Mouse (Mus musculus) adrenal gland, postnatal 36 days (tissue): ENCODE measurements around the gene Lpin3. TPM values are rescaled to one million over a fixed set of nuclear protein-coding genes. Genes with fewer than 3 reads are reported as not detected.

Source experiments
- DNase-seq, 2 experiments: peaks; one replicate each; pipeline ENCODE4 v3.0.0; 2021; ENCODE audit warnings: mixed read lengths in 1 of 2
- total RNA-seq, 2 experiments: library from RNA; stranded (reverse); gene quantifications; 2 replicates each; pipeline ENCODE4 v1.2.3; 2021

The Lpin3 gene
- total RNA-seq, 2 experiments from 2014 or later: 22.9 to 71.7 TPM

DNA sequence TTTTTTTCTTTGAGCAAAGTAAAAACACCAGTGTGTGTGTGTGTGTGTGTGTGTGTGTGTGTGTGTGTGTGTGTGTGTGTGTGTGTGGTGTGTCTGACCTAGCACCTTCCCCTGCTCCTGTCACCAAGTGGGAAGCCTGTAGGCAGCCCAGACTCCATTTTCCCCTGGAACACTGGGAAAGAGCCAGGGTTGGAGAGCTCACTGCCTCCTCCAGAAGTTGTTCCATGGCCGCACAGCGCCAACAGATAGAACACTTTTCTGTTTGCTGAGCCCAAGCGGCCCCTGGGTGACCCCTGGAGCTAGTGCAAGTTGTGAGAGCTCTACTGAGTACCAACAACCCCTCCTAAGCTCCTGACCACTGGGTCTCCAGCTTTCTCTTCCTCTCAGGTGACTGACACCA, 52.5 kb downstream of the Lpin3 start:
- no peak for DNase-seq

GRCm38 (mm10) chr2:160933890-160934289, 53.4 kb downstream of the Lpin3 start:
- DNase-seq: no peak

- no peak for DNase-seq
Observed at GRCm38 (mm10) chr2:160934451-160934850, 54.0 kb downstream of the Lpin3 start.

DNA sequence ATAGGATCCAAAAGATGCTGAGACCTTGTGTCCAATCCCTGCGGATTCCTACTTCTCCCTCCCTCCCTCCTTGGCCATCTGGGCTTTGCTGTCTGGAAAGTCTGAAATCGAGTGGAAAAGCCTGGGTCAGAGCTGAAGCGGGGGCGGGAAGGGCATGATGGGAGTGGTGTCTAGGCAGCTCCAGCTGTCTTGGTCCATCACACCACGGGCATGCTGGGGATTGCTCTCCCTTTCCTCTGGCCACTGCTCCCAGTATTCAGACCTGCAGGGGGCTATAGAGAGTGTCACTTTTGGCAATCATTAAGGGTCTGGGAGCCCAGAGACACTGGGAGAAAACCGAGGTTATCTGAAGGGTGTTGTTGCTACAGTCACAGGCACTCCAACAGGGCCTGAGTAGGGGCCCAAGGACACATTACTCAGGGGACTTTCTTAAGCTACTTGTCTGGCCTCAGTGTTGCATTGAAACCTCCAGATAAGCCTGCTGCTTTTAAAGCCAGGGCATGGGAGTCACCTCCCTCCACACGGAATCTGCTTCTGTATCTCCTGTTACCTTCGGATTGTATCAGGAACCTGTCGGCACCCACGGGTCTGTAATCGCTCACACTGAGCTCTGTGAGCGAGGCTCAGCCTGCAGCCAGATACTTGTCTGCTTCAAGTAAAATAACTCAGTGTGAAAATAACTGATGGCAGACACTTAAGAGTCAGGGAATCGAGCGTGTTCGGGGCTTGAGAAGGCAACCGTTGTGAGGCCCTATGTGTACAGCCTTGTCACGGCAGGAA, 60.6 kb downstream of the Lpin3 start:
- no peak for DNase-seq

GRCm38 (mm10) chr2:160942443-160942842, 62.0 kb downstream of the Lpin3 start:
- DNase-seq: no peak

GRCm38 (mm10) chr2:160951595-160951994, 71.1 kb downstream of the Lpin3 start:
- no peak for DNase-seq

DNA sequence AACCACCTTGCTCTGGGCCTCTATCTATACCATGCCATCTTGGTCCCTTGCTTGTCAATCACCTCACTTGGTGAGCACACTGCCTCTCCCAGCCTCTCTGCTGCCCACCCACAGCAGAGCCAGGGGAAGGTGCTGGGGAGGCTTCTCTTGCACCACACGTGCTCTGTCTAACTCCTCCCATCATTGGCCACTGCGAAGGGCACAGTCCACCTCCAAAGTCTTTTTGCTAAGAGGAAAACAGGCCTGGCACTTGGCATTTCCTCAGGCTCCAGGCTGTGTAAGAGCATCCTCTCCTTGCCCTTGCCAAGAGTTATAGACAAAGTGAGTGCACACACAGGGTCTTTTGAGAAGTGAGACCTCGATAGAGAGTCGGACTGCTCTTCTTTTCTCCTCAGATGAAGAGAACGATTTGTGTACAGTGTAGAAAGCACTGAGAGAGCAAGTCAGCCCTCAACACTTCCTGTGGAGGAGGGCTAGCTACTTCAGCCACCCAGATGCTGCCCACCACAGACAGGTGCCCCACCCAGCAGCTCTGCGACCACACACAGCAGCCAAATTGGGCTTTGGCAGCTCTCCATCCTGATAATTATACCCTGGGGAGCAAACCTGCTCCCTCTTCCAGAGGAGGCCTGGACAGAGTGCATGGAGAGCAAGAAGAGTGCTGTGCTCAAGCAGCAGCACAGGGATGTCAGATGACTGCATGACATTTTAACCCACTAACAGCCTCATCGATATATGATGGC, 72.8 kb downstream of the Lpin3 start:
- no peak for DNase-seq

DNA sequence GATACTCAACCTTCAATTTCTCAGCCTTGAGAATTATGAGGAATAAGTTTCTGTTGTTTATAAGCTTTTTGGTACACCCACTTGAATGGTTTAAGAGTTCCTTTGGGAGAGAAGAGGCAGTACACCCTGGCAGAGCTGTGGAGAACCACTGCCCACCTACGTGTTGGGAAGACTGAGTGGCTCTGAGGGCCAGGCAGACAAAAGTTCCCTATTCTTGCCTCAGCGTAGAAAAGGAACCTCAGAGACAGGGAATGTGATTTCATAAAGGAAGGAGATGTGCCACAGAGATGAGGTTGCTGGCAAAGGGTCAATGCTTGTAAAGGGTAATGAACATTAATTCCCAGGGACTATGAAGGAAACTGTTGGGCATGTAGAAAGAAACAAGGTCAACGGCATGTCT, 74.1 kb downstream of the Lpin3 start:
- DNase-seq: no peak

- no peak for DNase-seq
Observed at GRCm38 (mm10) chr2:160955331-160955730, 74.9 kb downstream of the Lpin3 start.

Other genes starting within 250 kb of the Lpin3 start
- gene Top1, start 234.8 kb upstream of the Lpin3 start, total RNA-seq: 10 to 100 TPM; 79.6 to 97.2 TPM
- 10 to 100 TPM; 51.7 to 62.2 TPM for gene Plcg1, start 149.4 kb upstream of the Lpin3 start, total RNA-seq
- gene Zhx3, start 7.7 kb upstream of the Lpin3 start, total RNA-seq: 100 to 1,000 TPM in 1 of 2 experiments, 10 to 100 TPM in 1; 60.4 to 116 TPM
- not detected for gene Emilin3, start 31.7 kb downstream of the Lpin3 start, total RNA-seq
- 10 to 100 TPM; 34.7 TPM for gene Chd6, start 228.4 kb downstream of the Lpin3 start, total RNA-seq